Mouse (Mus musculus) granulocyte monocyte progenitor cell, adult 5-6 weeks (primary cell): ENCODE data around the gene Riox2. TPM values are rescaled to one million over a fixed set of nuclear protein-coding genes. Genes with fewer than 3 reads are reported as not detected.

Experiments
- ATAC-seq: replicated peaks from 2 replicates; pipeline ENCODE4 v1.8.0; 2016; ENCODE audit warnings: mild to moderate bottlenecking, moderate TSS enrichment, inconsistent platforms; ENCODE audit not compliant: poor library complexity, severe bottlenecking
- total RNA-seq, 2 experiments: library from RNA; stranded (forward) in 1 of 2; stranded (reverse) in 1 of 2; fragments of 200-712, 200-1000 nt in 1 of 2; fragments of >200 nt in 1 of 2; fragmentation: Nextera tagmentation in 1 of 2; gene quantifications; 2 replicates each; pipeline ENCODE4 v1.2.3; 2014 to 2017

The Riox2 gene
- total RNA-seq (2014; fragmentation: Nextera tagmentation) (48.5 and 60.6 TPM in 2 replicates), total RNA-seq (2017) (51.6 and 59.5 TPM in 2 replicates)

- ATAC-seq, result peak; percentile 84
Measured at GRCm38 (mm10) chr16:59471637-59472278, at the start of gene Riox2. Gene Riox2 (plus strand): TSS chr16:59471775.

- no peak for ATAC-seq
Measured at GRCm38 (mm10) chr16:59427960-59428359, 43.6 kb upstream of the Riox2 start.

- no peak for ATAC-seq
Measured at GRCm38 (mm10) chr16:59433181-59433580, 38.4 kb upstream of the Riox2 start.

- ATAC-seq, result no peak
Measured at GRCm38 (mm10) chr16:59444880-59445559, 26.6 kb upstream of the Riox2 start.

GRCm38 (mm10) chr16:59448181-59448580, 23.4 kb upstream of the Riox2 start:
- ATAC-seq, result no peak

- ATAC-seq, result peak; percentile 61
Measured at GRCm38 (mm10) chr16:59449092-59449491, 22.5 kb upstream of the Riox2 start.

GRCm38 (mm10) chr16:59451813-59452212, 19.8 kb upstream of the Riox2 start:
- ATAC-seq, result no peak

GRCm38 (mm10) chr16:59459259-59459861, 12.2 kb upstream of the Riox2 start:
- ATAC-seq, result peak; percentile 97

GRCm38 (mm10) chr16:59463567-59463966, 8.0 kb upstream of the Riox2 start:
- ATAC-seq, result no peak

- ATAC-seq, result no peak
Measured at GRCm38 (mm10) chr16:59463973-59464372, 7.6 kb upstream of the Riox2 start.

- ATAC-seq, result no peak
Measured at GRCm38 (mm10) chr16:59469846-59470245, 1.7 kb upstream of the Riox2 start.

GRCm38 (mm10) chr16:59472546-59472945, 971 bp downstream of the Riox2 start:
- ATAC-seq, result no peak; the same call in 1 of the 2 replicates

GRCm38 (mm10) chr16:59474788-59475187, 3.2 kb downstream of the Riox2 start:
- ATAC-seq, result peak; percentile 62

GRCm38 (mm10) chr16:59477955-59478354, 6.4 kb downstream of the Riox2 start:
- no peak for ATAC-seq

GRCm38 (mm10) chr16:59487239-59487638, 15.7 kb downstream of the Riox2 start:
- ATAC-seq, result no peak

GRCm38 (mm10) chr16:59487975-59488548, 16.5 kb downstream of the Riox2 start:
- no peak for ATAC-seq

GRCm38 (mm10) chr16:59493199-59493598, 21.6 kb downstream of the Riox2 start:
- no peak for ATAC-seq

GRCm38 (mm10) chr16:59497947-59498346, 26.4 kb downstream of the Riox2 start:
- ATAC-seq, result no peak

GRCm38 (mm10) chr16:59499180-59499579, 27.6 kb downstream of the Riox2 start:
- ATAC-seq, result no peak; the same call in 1 of the 2 replicates

GRCm38 (mm10) chr16:59509830-59510229, 38.3 kb downstream of the Riox2 start:
- ATAC-seq, result no peak

GRCm38 (mm10) chr16:59515169-59515568, 43.6 kb downstream of the Riox2 start:
- ATAC-seq, result no peak
